ENCODE assay signal across 16 mouse cellular contexts in the genomic region with DNA sequence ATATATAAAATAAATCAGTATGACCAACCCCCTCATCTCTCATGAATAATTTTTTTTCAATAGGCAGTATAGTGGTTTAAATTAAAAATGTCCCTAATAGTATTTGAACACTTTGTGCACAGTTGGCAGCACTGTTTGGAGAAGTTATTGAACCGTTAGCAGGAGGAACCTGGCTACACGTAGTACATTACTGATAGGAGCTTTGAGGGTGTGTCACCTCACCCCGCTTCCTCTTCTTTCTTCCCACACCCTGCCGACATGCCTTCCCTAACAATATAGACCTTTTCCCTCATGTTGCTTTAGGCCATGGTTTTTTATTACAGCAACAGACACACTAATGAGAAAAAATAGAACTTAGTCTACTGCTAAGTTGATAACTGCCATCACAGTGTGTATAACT.
"Had no signal": no experiment of that assay in that cellular context is flagged by ENCODE, and none has a peak within 500 bp of the region (broad histone marks: within the 10 kb centered on the region; RNA-seq: fewer than 3 reads in every experiment).

No protein-coding gene starts in this region.

- H3K4me3 ChIP-seq: neural tube, embryonic 13.5 days; neural tube, embryonic 15.5 days; stomach, embryonic 15.5 days had no signal

- H3K36me3 ChIP-seq: neural tube, embryonic 13.5 days; neural tube, embryonic 15.5 days; stomach, embryonic 15.5 days had no signal

- H3K27ac ChIP-seq: neural tube, embryonic 13.5 days; neural tube, embryonic 15.5 days; stomach, embryonic 15.5 days; stomach, postnatal 0 days had no signal

- H3K4me1 ChIP-seq: neural tube, embryonic 13.5 days; neural tube, embryonic 15.5 days; stomach, embryonic 15.5 days had no signal

- H3K9me3 ChIP-seq: neural tube, embryonic 13.5 days; neural tube, embryonic 15.5 days; stomach, embryonic 15.5 days had no signal

- H3K27me3 ChIP-seq: neural tube, embryonic 13.5 days; neural tube, embryonic 15.5 days; stomach, embryonic 15.5 days had no signal

- DNase-seq: retina, postnatal 1 day; right cerebral cortex, adult 18-20 months; right cerebral cortex, postnatal 14 days; right cerebral cortex, postnatal 25 days; right cerebral cortex, postnatal 4 days; spleen, adult 18-20 months; thymus, adult 18-20 months; thymus, adult 2 months; thymus, postnatal 14 days; thymus, postnatal 25 days; thymus, postnatal 36 days; thymus, postnatal 4 days had no signal

- H3K9ac ChIP-seq: neural tube, embryonic 13.5 days; neural tube, embryonic 15.5 days; stomach, embryonic 15.5 days had no signal
